Mouse (Mus musculus) limb, embryonic 13.5 days (tissue): ENCODE data around the gene Tfeb. TPM values are rescaled to one million over a fixed set of nuclear protein-coding genes. Genes with fewer than 3 reads are reported as not detected.

ENCODE experiments used
- ATAC-seq: fragments of 200-750 bp; cut with Nextera tagmentation; 2 replicates; pipeline ENCODE4 v1.8.0; 2017; ENCODE audit warnings: low read depth, moderate number of reproducible peaks, moderate TSS enrichment; ENCODE audit not compliant: low FRiP score
- H3K27ac ChIP-seq: fragments of 300-500 bp; sonication (generic); 2 replicates; pipeline ENCODE4 v1.5.1; 2015; ENCODE audit warnings: inconsistent platforms, mild to moderate bottlenecking, moderate library complexity
- H3K27me3 ChIP-seq: fragments of 300-500 bp; sonication (generic); 2 replicates; pipeline ENCODE4 v1.6.1; 2015; ENCODE audit warnings: mild to moderate bottlenecking, inconsistent platforms
- H3K36me3 ChIP-seq: fragments of 300-500 bp; sonication (generic); 2 replicates; pipeline ENCODE4 v1.6.1; 2015; ENCODE audit warnings: inconsistent platforms, mild to moderate bottlenecking, moderate library complexity
- H3K4me1 ChIP-seq: fragments of 300-500 bp; sonication (generic); 2 replicates; pipeline ENCODE4 v1.6.1; 2015; ENCODE audit warnings: inconsistent platforms
- H3K4me2 ChIP-seq: fragments of 300-500 bp; sonication (generic); replicated peaks from 2 replicates; pipeline ENCODE4 v1.6.1; 2015; ENCODE audit warnings: inconsistent platforms, mild to moderate bottlenecking, moderate library complexity
- H3K4me3 ChIP-seq: fragments of 300-500 bp; sonication (generic); 2 replicates; pipeline ENCODE4 v1.5.1; 2015; ENCODE audit warnings: moderate library complexity, mild to moderate bottlenecking, inconsistent platforms
- H3K9ac ChIP-seq: fragments of 300-500 bp; sonication (generic); 2 replicates; pipeline ENCODE4 v1.6.1; 2015; ENCODE audit warnings: mild to moderate bottlenecking, inconsistent platforms
- H3K9me3 ChIP-seq: fragments of 300-500 bp; sonication (generic); 2 replicates; pipeline ENCODE4 v1.6.1; 2016; ENCODE audit warnings: inconsistent platforms
- WGBS: fragments of 180-500 bp; shearing (Covaris S2); methylation state at CpG from one replicate; pipeline ENCODE4 v1.1.7; 2015; 5-methylcytosine and 5-hydroxymethylcytosine counted together
- polyA plus RNA-seq: library from polyadenylated mRNA; unstranded; fragments of >200 nt; fragmentation: Nextera tagmentation; extraction: Ambion mirVana; gene quantifications from 2 replicates; pipeline ENCODE4 v1.2.1, GENCODE M21; 2015

Gene Tfeb
- polyA plus RNA-seq, 1 experiment from 2014 or later: 8.8 TPM

GRCm38 (mm10) chr17:47762028-47762427 is 25.2 kb downstream of the Tfeb start:
- H3K36me3 ChIP-seq: no peaks in the 10 kb centered on the region
- WGBS: 77% methylated on average over 7 of the region's 7 CpGs
- no peak for ATAC-seq
- H3K9me3 ChIP-seq: no peaks in the 10 kb centered on the region
- no peaks in the 10 kb centered on the region for H3K27me3 ChIP-seq
- H3K4me2 ChIP-seq: no peak overlapping the region
- peak overlapping the region; percentile 39; the same call in 1 of the 2 replicates for H3K9ac ChIP-seq
- peak overlapping the region; percentile 81; the same call in 1 of the 2 replicates for H3K27ac ChIP-seq
- peaks cover 21% of the 10 kb centered on the region for H3K4me1 ChIP-seq
- H3K4me3 ChIP-seq: no peak overlapping the region

GRCm38 (mm10) chr17:47762518-47763340 is 25.9 kb downstream of the Tfeb start:
- Histone ChIP-seq H3K4me3 (no peak overlapping the region), H3K9ac (peak overlapping the region; percentile 39; the same call in 1 of the 2 replicates), H3K27ac (peak overlapping the region; percentile 81), H3K27me3 (no peaks in the 10 kb centered on the region), H3K4me2 (no peak overlapping the region), H3K36me3 (no peaks in the 10 kb centered on the region), H3K4me1 (peaks cover 21% of the 10 kb centered on the region), H3K9me3 (no peaks in the 10 kb centered on the region)
- WGBS: 68% methylated on average over 13 of the region's 13 CpGs
- ATAC-seq: peak; percentile 59

- H3K4me3 ChIP-seq: no peak overlapping the region
- peaks cover 5% of the 10 kb centered on the region; the same call in 1 of the 2 replicates for H3K27me3 ChIP-seq
- ATAC-seq: no peak
- WGBS: 70% methylated on average over 4 of the region's 4 CpGs
- no peaks in the 10 kb centered on the region for H3K36me3 ChIP-seq
- no peaks in the 10 kb centered on the region for H3K9me3 ChIP-seq
- H3K4me1 ChIP-seq: peaks cover 25% of the 10 kb centered on the region
- no peak overlapping the region for H3K27ac ChIP-seq
- H3K4me2 ChIP-seq: no peak overlapping the region
- no peak overlapping the region for H3K9ac ChIP-seq
These were observed 29.2 kb downstream of the Tfeb start for GRCm38 (mm10) chr17:47765986-47766385.

- H3K36me3 ChIP-seq: no peaks in the 10 kb centered on the region
- H3K27ac ChIP-seq: no peak overlapping the region
- H3K9me3 ChIP-seq: no peaks in the 10 kb centered on the region
- H3K4me1 ChIP-seq: peaks cover 25% of the 10 kb centered on the region
- ATAC-seq: no peak
- peaks cover 5% of the 10 kb centered on the region; the same call in 1 of the 2 replicates for H3K27me3 ChIP-seq
- no peak overlapping the region for H3K4me2 ChIP-seq
- 86% methylated on average over 6 of the region's 6 CpGs for WGBS
- no peak overlapping the region for H3K4me3 ChIP-seq
- H3K9ac ChIP-seq: no peak overlapping the region
These were observed 29.7 kb downstream of the Tfeb start for GRCm38 (mm10) chr17:47766407-47767043.

- H3K36me3 ChIP-seq: no peaks in the 10 kb centered on the region
- peaks cover 25% of the 10 kb centered on the region for H3K4me1 ChIP-seq
- H3K4me2 ChIP-seq: no peak overlapping the region
- 63% methylated on average over 2 of the region's 2 CpGs for WGBS
- H3K27ac ChIP-seq: no peak overlapping the region
- H3K9me3 ChIP-seq: peaks cover 3% of the 10 kb centered on the region
- no peak for ATAC-seq
- H3K9ac ChIP-seq: no peak overlapping the region
- no peak overlapping the region for H3K4me3 ChIP-seq
- H3K27me3 ChIP-seq: peaks cover 5% of the 10 kb centered on the region; the same call in 1 of the 2 replicates
These were observed 30.2 kb downstream of the Tfeb start for GRCm38 (mm10) chr17:47767081-47767455.

GRCm38 (mm10) chr17:47767456-47768141 is 30.8 kb downstream of the Tfeb start:
- H3K4me3 ChIP-seq: no peak overlapping the region
- no peaks in the 10 kb centered on the region for H3K36me3 ChIP-seq
- ATAC-seq: no peak
- peaks cover 5% of the 10 kb centered on the region; the same call in 1 of the 2 replicates for H3K27me3 ChIP-seq
- no peak overlapping the region for H3K27ac ChIP-seq
- no peak overlapping the region for H3K9ac ChIP-seq
- peaks cover 20% of the 10 kb centered on the region for H3K4me1 ChIP-seq
- no peak overlapping the region for H3K4me2 ChIP-seq
- peaks cover 9% of the 10 kb centered on the region for H3K9me3 ChIP-seq
- 59% methylated on average over 9 of the region's 17 CpGs for WGBS

GRCm38 (mm10) chr17:47768707-47769276 is 32.0 kb downstream of the Tfeb start:
- H3K4me2 ChIP-seq: no peak overlapping the region
- H3K27me3 ChIP-seq: peaks cover 5% of the 10 kb centered on the region; the same call in 1 of the 2 replicates
- H3K4me1 ChIP-seq: peaks cover 17% of the 10 kb centered on the region
- H3K4me3 ChIP-seq: no peak overlapping the region
- H3K27ac ChIP-seq: no peak overlapping the region
- H3K36me3 ChIP-seq: no peaks in the 10 kb centered on the region
- peaks cover 12% of the 10 kb centered on the region for H3K9me3 ChIP-seq
- ATAC-seq: no peak
- 0 out of 2 replicates have a peak overlapping the region, but pooled peaks have one; percentile 19 for H3K9ac ChIP-seq
- 43% methylated on average over 12 of the region's 12 CpGs for WGBS

GRCm38 (mm10) chr17:47769389-47770299 is 32.8 kb downstream of the Tfeb start:
- Histone ChIP-seq H3K27ac (no peak overlapping the region), H3K27me3 (peaks cover 5% of the 10 kb centered on the region; the same call in 1 of the 2 replicates), H3K9me3 (peaks cover 12% of the 10 kb centered on the region), H3K4me2 (no peak overlapping the region), H3K4me3 (no peak overlapping the region), H3K9ac (no peak overlapping the region), H3K4me1 (peaks cover 25% of the 10 kb centered on the region), H3K36me3 (no peaks in the 10 kb centered on the region)
- WGBS: 81% methylated on average over 11 of the region's 11 CpGs
- ATAC-seq: no peak

GRCm38 (mm10) chr17:47773604-47774003 is 36.8 kb downstream of the Tfeb start:
- no peak overlapping the region for H3K4me3 ChIP-seq
- WGBS: 15% methylated on average over 6 of the region's 6 CpGs
- peaks cover 37% of the 10 kb centered on the region for H3K4me1 ChIP-seq
- peaks cover 12% of the 10 kb centered on the region for H3K9me3 ChIP-seq
- no peak overlapping the region for H3K4me2 ChIP-seq
- peak overlapping the region; percentile 13; the same call in 1 of the 2 replicates for H3K9ac ChIP-seq
- peak overlapping the region; percentile 74 for H3K27ac ChIP-seq
- no peak for ATAC-seq
- H3K36me3 ChIP-seq: no peaks in the 10 kb centered on the region
- no peaks in the 10 kb centered on the region; the same call in 1 of the 2 replicates for H3K27me3 ChIP-seq

- peaks cover 37% of the 10 kb centered on the region for H3K4me1 ChIP-seq
- no peaks in the 10 kb centered on the region for H3K36me3 ChIP-seq
- no peak overlapping the region for H3K9ac ChIP-seq
- ATAC-seq: no peak
- H3K4me3 ChIP-seq: no peak overlapping the region
- peaks cover 8% of the 10 kb centered on the region; the same call in 1 of the 2 replicates for H3K9me3 ChIP-seq
- H3K27ac ChIP-seq: peak overlapping the region; percentile 52; the same call in 1 of the 2 replicates
- no peaks in the 10 kb centered on the region for H3K27me3 ChIP-seq
- WGBS: 44% methylated on average over 2 of the region's 2 CpGs
- no peak overlapping the region for H3K4me2 ChIP-seq
These were observed 40.3 kb downstream of the Tfeb start for GRCm38 (mm10) chr17:47777141-47777540.

GRCm38 (mm10) chr17:47780470-47780869 is 43.6 kb downstream of the Tfeb start:
- ATAC-seq: no peak
- H3K27ac ChIP-seq: no peak overlapping the region
- no peaks in the 10 kb centered on the region for H3K36me3 ChIP-seq
- H3K9ac ChIP-seq: no peak overlapping the region
- no peak overlapping the region for H3K4me3 ChIP-seq
- H3K4me1 ChIP-seq: peaks cover 17% of the 10 kb centered on the region
- peaks cover 4% of the 10 kb centered on the region; the same call in 1 of the 2 replicates for H3K9me3 ChIP-seq
- no peak overlapping the region for H3K4me2 ChIP-seq
- 71% methylated on average over 10 of the region's 10 CpGs for WGBS
- H3K27me3 ChIP-seq: no peaks in the 10 kb centered on the region; the same call in 1 of the 2 replicates
